Mouse (Mus musculus) MEL (cell line): ENCODE data around the gene Gtf2ird1. TPM values are rescaled to one million over a fixed set of nuclear protein-coding genes. Genes with fewer than 3 reads are reported as not detected.
A peak's percentile ranks its signal among the peaks of the same experiment; 100 is the strongest.

ENCODE experiments used
- DNase-seq: peaks from one replicate; pipeline ENCODE4 v3.0.0; 2011; ENCODE audit warnings: low read depth, low spot score
- H3K27ac ChIP-seq: 2 replicates; pipeline ENCODE4 v1.5.1; 2012; ENCODE audit warnings: low read depth, mild to moderate bottlenecking, control low read depth, low read length, moderate library complexity; ENCODE audit not compliant: control insufficient read depth
- H3K27me3 ChIP-seq, 2 experiments: fragments of 150-350 bp in 1 of 2; sonication (generic) in 1 of 2; 2 replicates each; pipeline ENCODE4 v1.6.1; 2012; ENCODE audit warnings: low read length in 2 of 2, mild to moderate bottlenecking in 2 of 2, improper control_type of control experiment in 1 of 2, moderate library complexity in 1 of 2; ENCODE audit not compliant: insufficient read depth in 2 of 2, control insufficient read depth in 1 of 2
- H3K36me3 ChIP-seq, 2 experiments: 2 replicates each; pipeline ENCODE4 v1.6.1; 2012 to 2014; ENCODE audit warnings: low read length in 2 of 2, improper control_type of control experiment in 1 of 2, inconsistent platforms in 1 of 2, mild to moderate bottlenecking in 1 of 2; ENCODE audit not compliant: insufficient read depth in 2 of 2, control insufficient read depth in 1 of 2
- H3K4me1 ChIP-seq, 2 experiments: fragments of 150-350 bp in 1 of 2; sonication (generic) in 1 of 2; 2 replicates each; pipeline ENCODE4 v1.6.1; 2012; ENCODE audit warnings: low read length in 2 of 2, improper control_type of control experiment in 1 of 2, mild to moderate bottlenecking in 1 of 2; ENCODE audit not compliant: insufficient read depth in 2 of 2, control insufficient read depth in 1 of 2
- H3K4me3 ChIP-seq, 2 experiments: fragments of 150-350 bp in 1 of 2; sonication (generic) in 1 of 2; 2 replicates each; pipeline ENCODE4 v1.5.1; 2012; ENCODE audit warnings: low read depth in 2 of 2, low read length in 2 of 2, mild to moderate bottlenecking in 2 of 2, moderate library complexity in 2 of 2, control low read depth in 1 of 2, improper control_type of control experiment in 1 of 2; ENCODE audit not compliant: control insufficient read depth in 1 of 2, insufficient read depth in 1 of 2
- H3K79me2 ChIP-seq: 2 replicates; pipeline ENCODE4 v1.6.1; 2012; ENCODE audit warnings: mild to moderate bottlenecking, low read length, moderate library complexity; ENCODE audit not compliant: control insufficient read depth, poor library complexity, insufficient read depth
- H3K9ac ChIP-seq: 2 replicates; pipeline ENCODE4 v1.6.1; 2012; ENCODE audit warnings: low read depth, mild to moderate bottlenecking, control low read depth, low read length, moderate library complexity; ENCODE audit not compliant: control insufficient read depth, poor library complexity, severe bottlenecking
- H3K9me3 ChIP-seq: fragments of 150-350 bp; sonication (generic); replicated peaks from 2 replicates; pipeline ENCODE4 v1.6.1; 2012; ENCODE audit warnings: mild to moderate bottlenecking, low read length, improper control_type of control experiment, moderate library complexity; ENCODE audit not compliant: insufficient read depth
- BHLHE40 ChIP-seq: IDR thresholded peaks from 2 replicates; pipeline ENCODE4 v1.6.1; 2012; ENCODE audit warnings: low read depth, mild to moderate bottlenecking, inconsistent platforms, low read length, improper control_type of control experiment, borderline replicate concordance
- CHD1 ChIP-seq: IDR thresholded peaks from 2 replicates; pipeline ENCODE4 v1.6.1; 2012; ENCODE audit warnings: low read depth, mild to moderate bottlenecking, inconsistent platforms, low read length, improper control_type of control experiment
- CHD2 ChIP-seq: IDR thresholded peaks from 2 replicates; pipeline ENCODE4 v1.6.1; 2011; ENCODE audit warnings: low read length, improper control_type of control experiment
- CTCF ChIP-seq, 3 experiments: IDR thresholded peaks in 2 of 3; conservative IDR thresholded peaks in 1 of 3; 2 replicates each; pipeline ENCODE4 v1.5.1; 2011 to 2012; ENCODE audit warnings: low read length in 3 of 3, low read depth in 2 of 3, mild to moderate bottlenecking in 2 of 3, improper control_type of control experiment in 1 of 3, inconsistent platforms in 1 of 3, mixed read lengths in 1 of 3, moderate library complexity in 1 of 3; ENCODE audit not compliant: control insufficient read depth in 1 of 3, insufficient read depth in 1 of 3, poor library complexity in 1 of 3, severe bottlenecking in 1 of 3
- E2F4 ChIP-seq: IDR thresholded peaks from 2 replicates; pipeline ENCODE4 v1.6.1; 2011; ENCODE audit warnings: low read depth, low read length, improper control_type of control experiment, borderline replicate concordance
- EP300 ChIP-seq, 2 experiments: IDR thresholded peaks; 2 replicates each; pipeline ENCODE4 v1.6.1; 2011; ENCODE audit warnings: improper control_type of control experiment in 2 of 2, low read length in 2 of 2, low read depth in 1 of 2, mild to moderate bottlenecking in 1 of 2
- GABPA ChIP-seq: IDR thresholded peaks from 2 replicates; pipeline ENCODE4 v1.6.1; 2012; ENCODE audit warnings: low read depth, mild to moderate bottlenecking, inconsistent platforms, low read length, improper control_type of control experiment, moderate library complexity
- GATA1 ChIP-seq: IDR thresholded peaks from 2 replicates; pipeline ENCODE4 v1.6.1; 2011; ENCODE audit warnings: low read depth, low read length, improper control_type of control experiment
- HCFC1 ChIP-seq: IDR thresholded peaks from 2 replicates; pipeline ENCODE4 v1.6.1; 2012; ENCODE audit warnings: low read depth, mild to moderate bottlenecking, inconsistent platforms, low read length, improper control_type of control experiment, moderate library complexity
- MAX ChIP-seq: IDR thresholded peaks from 2 replicates; pipeline ENCODE4 v1.6.1; 2011; ENCODE audit warnings: low read length, improper control_type of control experiment
- MEF2A ChIP-seq: IDR thresholded peaks from 2 replicates; pipeline ENCODE4 v1.6.1; 2014; ENCODE audit warnings: low read depth, mild to moderate bottlenecking, inconsistent platforms, low read length, improper control_type of control experiment; ENCODE audit not compliant: poor library complexity, insufficient replicate concordance, severe bottlenecking; ENCODE audit errors: extremely low read depth
- MYB ChIP-seq: IDR thresholded peaks from 2 replicates; pipeline ENCODE4 v1.6.1; 2011; ENCODE audit warnings: mild to moderate bottlenecking, low read depth, low read length, improper control_type of control experiment
- MYC ChIP-seq: IDR thresholded peaks from 2 replicates; pipeline ENCODE4 v1.6.1; 2011; ENCODE audit warnings: low read depth, mild to moderate bottlenecking, low read length, improper control_type of control experiment, moderate library complexity
- NRF1 ChIP-seq: IDR thresholded peaks from 2 replicates; pipeline ENCODE4 v1.6.1; 2014; ENCODE audit warnings: low read depth, mild to moderate bottlenecking, inconsistent platforms, low read length, improper control_type of control experiment, moderate library complexity; ENCODE audit not compliant: poor library complexity, insufficient read depth, severe bottlenecking
- POLR2AphosphoS5 ChIP-seq: IDR thresholded peaks from 2 replicates; pipeline ENCODE4 v1.6.1; 2012; ENCODE audit warnings: low read depth, borderline replicate concordance, mild to moderate bottlenecking, inconsistent platforms, low read length, moderate library complexity, mixed read lengths
- SIN3A ChIP-seq: IDR thresholded peaks from 2 replicates; pipeline ENCODE4 v1.6.1; 2012; ENCODE audit warnings: low read length, improper control_type of control experiment, inconsistent platforms
- TBP ChIP-seq: IDR thresholded peaks from 2 replicates; pipeline ENCODE4 v1.8.0; 2011; ENCODE audit warnings: low read depth, low read length, improper control_type of control experiment
- TCF12 ChIP-seq: IDR thresholded peaks from 2 replicates; pipeline ENCODE4 v1.6.1; 2014; ENCODE audit warnings: low read depth, mild to moderate bottlenecking, inconsistent platforms, low read length, improper control_type of control experiment, moderate library complexity
- USF2 ChIP-seq, 2 experiments: IDR thresholded peaks; 2 replicates each; pipeline ENCODE4 v1.6.1; 2011 to 2012; ENCODE audit warnings: improper control_type of control experiment in 2 of 2, low read length in 2 of 2, borderline replicate concordance in 1 of 2, inconsistent platforms in 1 of 2, low read depth in 1 of 2, mild to moderate bottlenecking in 1 of 2; ENCODE audit not compliant: insufficient read depth in 1 of 2
- ZMIZ1 ChIP-seq: IDR thresholded peaks from 2 replicates; pipeline ENCODE4 v1.6.1; 2012; ENCODE audit warnings: low read depth, mild to moderate bottlenecking, inconsistent platforms, low read length, improper control_type of control experiment, moderate library complexity
- ZNF384 ChIP-seq: IDR thresholded peaks from 2 replicates; pipeline ENCODE4 v1.6.1; 2012; ENCODE audit warnings: low read depth, mild to moderate bottlenecking, inconsistent platforms, low read length, improper control_type of control experiment
- polyA plus RNA-seq, 2 experiments: library from polyadenylated mRNA; stranded (reverse) in 1 of 2; unstranded in 1 of 2; fragments of >175 nt in 1 of 2; fragments of >200 nt in 1 of 2; gene quantifications; 2 replicates each; pipeline versions ENCODE4 v1.2.1 to v1.2.4; 2012; ENCODE audit warnings: low replicate concordance in 2 of 2, low read depth in 1 of 2; ENCODE audit not compliant: insufficient read length in 2 of 2, insufficient read depth in 1 of 2, missing spikeins in 1 of 2
- total RNA-seq: library from RNA; depleted of rRNA; stranded (reverse); fragments of 300-350 nt; gene quantifications from 2 replicates; pipeline ENCODE4 v1.2.3, GENCODE M21; 2012

The Gtf2ird1 gene
- total and polyA plus RNA-seq, 3 experiments, result 15.2 to 54.7 TPM; not detected in 1

DNA sequence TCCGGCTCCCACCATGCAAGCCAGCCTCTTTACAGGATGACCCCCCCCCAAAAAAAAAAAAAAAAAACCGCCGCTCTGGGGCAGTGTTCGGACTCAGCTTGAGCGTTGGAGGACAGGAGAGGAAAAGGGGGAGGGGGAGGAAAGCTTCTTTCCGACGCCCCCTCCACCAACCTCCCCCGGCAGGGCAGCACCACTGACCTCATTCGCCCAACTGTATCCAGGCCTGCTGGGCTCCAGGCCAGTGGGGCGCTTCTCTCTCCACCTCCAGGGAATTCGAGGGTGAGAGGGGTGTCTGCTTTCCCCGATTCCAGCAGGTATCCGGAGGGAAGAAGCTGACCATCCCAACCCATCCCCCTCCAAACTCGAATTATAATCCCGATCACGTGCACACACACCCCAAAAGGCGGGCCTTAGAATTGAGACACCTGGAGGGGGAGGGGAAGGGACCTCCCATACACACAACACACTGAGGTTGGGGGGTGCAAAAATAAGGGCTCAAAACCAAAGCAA lies 547 bp downstream of the Gtf2ird1 start (continued):
- 0 out of 4 replicates have a peak, but pooled peaks of 1 of the 2 experiments have one; percentile 46 for TF ChIP-seq USF2 (IDR thresholded peaks at IDR 0.05; ENCODE audit: borderline replicate concordance in 1 of 2, insufficient read depth in 1 of 2, low read depth in 1 of 2, low read length in 2 of 2)
- no peak for TF ChIP-seq TCF12

GRCm38 (mm10) chr5:134455186-134455895 lies 1.2 kb downstream of the Gtf2ird1 start:
- H3K79me2 ChIP-seq, result peaks cover 18% of the 10 kb centered on the region
- DNase-seq, result peak; percentile 28
- peak overlapping the region; percentile 92 for H3K9ac ChIP-seq
- peaks cover 0 to 26% of the 10 kb centered on the region in 2 experiments; a peak in 2 of 4 replicates for H3K4me1 ChIP-seq
- peaks cover 0 to 6% of the 10 kb centered on the region in 2 experiments; a peak in 2 of 4 replicates for H3K36me3 ChIP-seq
- H3K9me3 ChIP-seq, result no peaks in the 10 kb centered on the region
- no peak for TF ChIP-seq GABPA
- TF ChIP-seq NRF1, result no peak
- TF ChIP-seq POLR2AphosphoS5, result no peak
- TF ChIP-seq E2F4, result no peak
- TF ChIP-seq CHD1, result no peak
- TF ChIP-seq MEF2A, result no peak
- no peak for TF ChIP-seq HCFC1
- no peak for TF ChIP-seq MYB
- TF ChIP-seq CTCF (IDR thresholded peaks at IDR 0.05 in 2 of 3, conservative IDR thresholded peaks at IDR 0.05 in 1 of 3; ENCODE audit: control insufficient read depth in 1 of 3, insufficient read depth in 1 of 3, low read depth in 2 of 3, low read length in 3 of 3, poor library complexity in 1 of 3, severe bottlenecking in 1 of 3), result no peak
- no peak for TF ChIP-seq MYC
- no peak for TF ChIP-seq MAX
- no peak for TF ChIP-seq ZNF384
- TF ChIP-seq EP300 (IDR thresholded peaks at IDR 0.05; ENCODE audit: low read depth in 1 of 2, low read length in 2 of 2), result no peak
- no peak for TF ChIP-seq GATA1
- no peak for TF ChIP-seq BHLHE40
- no peak for TF ChIP-seq TBP
- TF ChIP-seq CHD2, result no peak
- TF ChIP-seq ZMIZ1, result no peak
- no peak for TF ChIP-seq SIN3A
- no peak overlapping the region for H3K27ac ChIP-seq
- H3K4me3 ChIP-seq, result peak overlapping the region; percentile 89 to 93
- no peaks in the 10 kb centered on the region for H3K27me3 ChIP-seq
